Mouse (Mus musculus): ENCODE data around the gene Urm1. TPM values are rescaled to one million over a fixed set of nuclear protein-coding genes. Genes with fewer than 3 reads are reported as not detected.

The Urm1 gene
- polyA plus RNA-seq, 1 experiment from 2014 or later: 20.2 TPM

- no peaks in the 10 kb centered on the region for H3K27me3 ChIP-seq (replicated peaks; ENCODE audit: control insufficient read depth, insufficient read depth, low read length)
- no peak overlapping the region for H3K9ac ChIP-seq (replicated peaks; ENCODE audit: low read depth, low read length)
- H3K4me3 ChIP-seq (replicated peaks; ENCODE audit: low read length): no peak overlapping the region
- peaks cover 8% of the 10 kb centered on the region for H3K36me3 ChIP-seq (ENCODE audit: control insufficient read depth, insufficient read depth)
- H3K9me3 ChIP-seq (ENCODE audit: control insufficient read depth, low read length): no peaks in the 10 kb centered on the region
- no peak overlapping the region for H3K4me2 ChIP-seq (ENCODE audit: low read length)
- H3K27ac ChIP-seq (ENCODE audit: low read length): no peak overlapping the region
- ATAC-seq: no peak
- WGBS: 96% methylated on average over 2 of the region's 2 CpGs
- peaks cover 8% of the 10 kb centered on the region for H3K4me1 ChIP-seq (replicated peaks; ENCODE audit: control insufficient read depth, insufficient read depth, low read length)
Measured at GRCm38 (mm10) chr2:29792772-29793487, 26.9 kb upstream of the Urm1 start.

GRCm38 (mm10) chr2:29802075-29802826, 17.6 kb upstream of the Urm1 start, which contains the start of gene Slc27a4:
TSS of gene Slc27a4 (plus strand) at chr2:29802634.
- ATAC-seq: peak; percentile 100
- H3K9ac ChIP-seq (replicated peaks; ENCODE audit: low read depth, low read length): peak within 1 kb of the TSS; percentile 90
- H3K4me3 ChIP-seq (replicated peaks; ENCODE audit: low read length): peak within 1 kb of the TSS; percentile 80
- peaks cover 16% of the 10 kb centered on the region; the same call in 1 of the 2 replicates for H3K36me3 ChIP-seq (ENCODE audit: control insufficient read depth, insufficient read depth)
- peaks cover 15% of the 10 kb centered on the region for H3K4me1 ChIP-seq (replicated peaks; ENCODE audit: control insufficient read depth, insufficient read depth, low read length)
- 5% methylated on average over 27 of the region's 28 CpGs for WGBS
- peak within 1 kb of the TSS; percentile 92 for H3K27ac ChIP-seq (ENCODE audit: low read length)
- H3K9me3 ChIP-seq (ENCODE audit: control insufficient read depth, low read length): no peaks in the 10 kb centered on the region
- H3K27me3 ChIP-seq (replicated peaks; ENCODE audit: control insufficient read depth, insufficient read depth, low read length): no peaks in the 10 kb centered on the region
- H3K4me2 ChIP-seq (ENCODE audit: low read length): peak within 1 kb of the TSS; percentile 71

- no peaks in the 10 kb centered on the region for H3K9me3 ChIP-seq (ENCODE audit: control insufficient read depth, low read length)
- H3K4me3 ChIP-seq (replicated peaks; ENCODE audit: low read length): peak overlapping the region; percentile 80
- H3K9ac ChIP-seq (replicated peaks; ENCODE audit: low read depth, low read length): peak overlapping the region; percentile 90
- under 1% methylated on average over 35 of the region's 39 CpGs for WGBS
- H3K27ac ChIP-seq (ENCODE audit: low read length): peak overlapping the region; percentile 92
- peak overlapping the region; percentile 71 for H3K4me2 ChIP-seq (ENCODE audit: low read length)
- H3K36me3 ChIP-seq (ENCODE audit: control insufficient read depth, insufficient read depth): peaks cover 17% of the 10 kb centered on the region; the same call in 1 of the 2 replicates
- H3K27me3 ChIP-seq (replicated peaks; ENCODE audit: control insufficient read depth, insufficient read depth, low read length): no peaks in the 10 kb centered on the region
- H3K4me1 ChIP-seq (replicated peaks; ENCODE audit: control insufficient read depth, insufficient read depth, low read length): peaks cover 15% of the 10 kb centered on the region
- peak; percentile 84 for ATAC-seq
Measured at GRCm38 (mm10) chr2:29802827-29803201, 17.1 kb upstream of the Urm1 start.

- no peaks in the 10 kb centered on the region for H3K9me3 ChIP-seq (ENCODE audit: control insufficient read depth, low read length)
- H3K27me3 ChIP-seq (replicated peaks; ENCODE audit: control insufficient read depth, insufficient read depth, low read length): no peaks in the 10 kb centered on the region
- ATAC-seq: no peak
- peak overlapping the region; percentile 80 for H3K4me3 ChIP-seq (replicated peaks; ENCODE audit: low read length)
- H3K4me1 ChIP-seq (replicated peaks; ENCODE audit: control insufficient read depth, insufficient read depth, low read length): peaks cover 15% of the 10 kb centered on the region
- WGBS: 19% methylated on average over 6 of the region's 6 CpGs
- peak overlapping the region; percentile 90 for H3K9ac ChIP-seq (replicated peaks; ENCODE audit: low read depth, low read length)
- peak overlapping the region; percentile 92 for H3K27ac ChIP-seq (ENCODE audit: low read length)
- H3K4me2 ChIP-seq (ENCODE audit: low read length): peak overlapping the region; percentile 71
- H3K36me3 ChIP-seq (ENCODE audit: control insufficient read depth, insufficient read depth): peaks cover 22% of the 10 kb centered on the region
Measured at GRCm38 (mm10) chr2:29803400-29803831, 16.5 kb upstream of the Urm1 start.

- Histone ChIP-seq H3K9me3 (ENCODE audit: control insufficient read depth, low read length) (no peaks in the 10 kb centered on the region), H3K4me3 (replicated peaks; ENCODE audit: low read length) (no peak overlapping the region), H3K27ac (ENCODE audit: low read length) (no peak overlapping the region), H3K4me1 (replicated peaks; ENCODE audit: control insufficient read depth, insufficient read depth, low read length) (peaks cover 10% of the 10 kb centered on the region), H3K9ac (replicated peaks; ENCODE audit: low read depth, low read length) (no peak overlapping the region), H3K27me3 (replicated peaks; ENCODE audit: control insufficient read depth, insufficient read depth, low read length) (no peaks in the 10 kb centered on the region), H3K4me2 (ENCODE audit: low read length) (no peak overlapping the region), H3K36me3 (ENCODE audit: control insufficient read depth, insufficient read depth) (peaks cover 31% of the 10 kb centered on the region)
- ATAC-seq: no peak
- 81% methylated on average over 11 of the region's 11 CpGs for WGBS
Measured at GRCm38 (mm10) chr2:29815678-29816371, 4.0 kb upstream of the Urm1 start.

GRCm38 (mm10) chr2:29817426-29818232, 2.2 kb upstream of the Urm1 start:
- H3K27me3 ChIP-seq (replicated peaks; ENCODE audit: control insufficient read depth, insufficient read depth, low read length): no peaks in the 10 kb centered on the region
- no peaks in the 10 kb centered on the region for H3K9me3 ChIP-seq (ENCODE audit: control insufficient read depth, low read length)
- H3K9ac ChIP-seq (replicated peaks; ENCODE audit: low read depth, low read length): no peak overlapping the region
- 38% methylated on average over 8 of the region's 8 CpGs for WGBS
- peak overlapping the region; percentile 75 for H3K27ac ChIP-seq (ENCODE audit: low read length)
- ATAC-seq: peak; percentile 69
- H3K4me2 ChIP-seq (ENCODE audit: low read length): peak overlapping the region; percentile 40
- no peak overlapping the region for H3K4me3 ChIP-seq (replicated peaks; ENCODE audit: low read length)
- H3K36me3 ChIP-seq (ENCODE audit: control insufficient read depth, insufficient read depth): peaks cover 17% of the 10 kb centered on the region
- peaks cover 13% of the 10 kb centered on the region for H3K4me1 ChIP-seq (replicated peaks; ENCODE audit: control insufficient read depth, insufficient read depth, low read length)

- H3K27ac ChIP-seq (ENCODE audit: low read length): peak overlapping the region; percentile 87; the same call in 1 of the 2 replicates
- peaks cover 11% of the 10 kb centered on the region for H3K36me3 ChIP-seq (ENCODE audit: control insufficient read depth, insufficient read depth)
- no peak overlapping the region for H3K9ac ChIP-seq (replicated peaks; ENCODE audit: low read depth, low read length)
- no peak for ATAC-seq
- H3K4me3 ChIP-seq (replicated peaks; ENCODE audit: low read length): no peak overlapping the region
- H3K4me2 ChIP-seq (ENCODE audit: low read length): no peak overlapping the region
- WGBS: 6% methylated on average over 2 of the region's 2 CpGs
- no peaks in the 10 kb centered on the region for H3K27me3 ChIP-seq (replicated peaks; ENCODE audit: control insufficient read depth, insufficient read depth, low read length)
- H3K9me3 ChIP-seq (ENCODE audit: control insufficient read depth, low read length): no peaks in the 10 kb centered on the region
- peaks cover 13% of the 10 kb centered on the region for H3K4me1 ChIP-seq (replicated peaks; ENCODE audit: control insufficient read depth, insufficient read depth, low read length)
Measured at GRCm38 (mm10) chr2:29819363-29819762, 512 bp upstream of the Urm1 start.

- no peaks in the 10 kb centered on the region for H3K9me3 ChIP-seq (ENCODE audit: control insufficient read depth, low read length)
- ATAC-seq: peak; percentile 21; the same call in 1 of the 2 replicates
- H3K36me3 ChIP-seq (ENCODE audit: control insufficient read depth, insufficient read depth): no peaks in the 10 kb centered on the region
- peak overlapping the region; percentile 98 for H3K27ac ChIP-seq (ENCODE audit: low read length)
- 15% methylated on average over 11 of the region's 11 CpGs for WGBS
- peak overlapping the region; percentile 94 for H3K4me3 ChIP-seq (replicated peaks; ENCODE audit: low read length)
- peaks cover 14% of the 10 kb centered on the region for H3K4me1 ChIP-seq (replicated peaks; ENCODE audit: control insufficient read depth, insufficient read depth, low read length)
- peak overlapping the region; percentile 67 for H3K9ac ChIP-seq (replicated peaks; ENCODE audit: low read depth, low read length)
- peak overlapping the region; percentile 62 for H3K4me2 ChIP-seq (ENCODE audit: low read length)
- no peaks in the 10 kb centered on the region for H3K27me3 ChIP-seq (replicated peaks; ENCODE audit: control insufficient read depth, insufficient read depth, low read length)
Measured at GRCm38 (mm10) chr2:29826318-29826925, 6.5 kb downstream of the Urm1 start.
